Mouse (Mus musculus): ENCODE measurements around the gene Cd69.

DNA sequence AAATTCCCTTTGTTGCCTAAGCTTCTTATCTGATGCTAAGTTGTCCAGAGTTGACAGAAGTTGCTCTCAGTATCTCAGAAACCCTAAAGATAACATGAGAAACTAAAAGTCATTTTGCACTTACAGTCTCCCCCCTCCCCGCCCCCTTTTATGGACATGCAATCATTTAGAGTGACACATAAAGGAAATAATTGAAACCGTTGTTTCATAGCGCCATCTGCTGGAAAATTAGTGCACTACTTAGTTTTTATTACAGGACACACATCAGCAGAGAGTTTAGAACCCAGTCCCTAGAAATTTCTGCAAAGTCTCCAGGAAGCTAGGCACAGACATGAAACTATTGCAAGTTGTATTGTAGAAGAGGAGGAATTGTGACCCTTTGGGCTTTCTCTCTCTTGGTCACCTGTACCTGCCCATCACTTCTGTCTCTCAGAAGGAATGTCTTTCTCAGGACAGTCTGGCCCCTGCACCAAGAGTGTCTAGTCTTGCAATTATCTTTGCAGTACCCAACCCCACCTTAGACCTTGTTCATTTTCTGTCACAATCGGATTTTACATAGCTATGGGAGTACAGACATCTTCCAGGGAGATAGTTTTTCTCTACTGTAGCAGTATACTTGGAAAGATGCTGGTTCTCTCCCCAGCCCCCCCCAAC lies 20.2 kb downstream of the Cd69 start:
- TF ChIP-seq GATA1 (IDR thresholded peaks at IDR 0.05; ENCODE audit: borderline replicate concordance, low read length): no peak; the same call in 2 of the 3 replicates
- TF ChIP-seq FLI1 (IDR thresholded peaks at IDR 0.05; ENCODE audit: low read length): no peak
